Mouse (Mus musculus): Measurements from ENCODE around the gene Hdac8. TPM values are rescaled to one million over a fixed set of nuclear protein-coding genes. Genes with fewer than 3 reads are reported as not detected.

Hdac8 gene
- polyA plus RNA-seq, 1 experiment from 2014 or later = 4.5 TPM

DNA sequence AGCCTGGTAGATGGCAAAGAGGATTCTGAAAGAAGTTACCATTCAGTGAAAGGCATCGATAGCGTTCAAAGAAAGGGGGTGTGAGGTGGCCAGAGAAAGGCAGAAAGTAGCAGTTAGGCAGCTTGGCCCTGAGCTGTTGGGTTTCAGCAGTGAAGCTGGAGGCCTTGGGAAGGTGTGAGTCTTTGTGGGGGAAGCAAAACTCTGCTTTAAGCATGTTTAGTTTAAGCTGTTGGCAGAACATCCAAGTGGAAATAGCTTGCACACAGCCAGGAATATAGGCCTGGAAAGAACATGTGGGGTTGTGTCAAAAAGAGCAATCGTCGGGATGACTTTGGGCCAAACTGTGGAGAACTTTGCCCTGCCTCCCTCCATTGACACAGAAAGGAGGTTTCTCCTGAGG lies 245.4 kb downstream of the Hdac8 start:
- no peak overlapping the region for H3K9ac ChIP-seq (ENCODE audit: low read length)
- H3K36me3 ChIP-seq (ENCODE audit: control insufficient read depth, insufficient read depth, low read length) = no peaks in the 10 kb centered on the region
- no peaks in the 10 kb centered on the region for H3K4me1 ChIP-seq (ENCODE audit: control insufficient read depth, insufficient read depth, low read length)
- WGBS = 93% methylated on average over 4 of the region's 4 CpGs
- no peak for ATAC-seq (ENCODE audit: insufficient number of reproducible peaks, low FRiP score, low TSS enrichment, low read depth)
- H3K9me3 ChIP-seq (ENCODE audit: control insufficient read depth, low read length) = no peaks in the 10 kb centered on the region
- DNase-seq (ENCODE audit: low spot score) = no peak
- H3K27me3 ChIP-seq (ENCODE audit: control insufficient read depth, insufficient read depth, low read length) = peaks cover 2% of the 10 kb centered on the region; the same call in 1 of the 2 replicates
- no peak overlapping the region for H3K4me2 ChIP-seq (ENCODE audit: low read depth, severe bottlenecking)
- no peak overlapping the region for H3K27ac ChIP-seq (replicated peaks; ENCODE audit: low read depth, low read length)
- H3K4me3 ChIP-seq (ENCODE audit: low read depth, low read length) = no peak overlapping the region

GRCm38 (mm10) chrX:102253892-102254291 lies 251.3 kb downstream of the Hdac8 start:
- no peak overlapping the region for H3K9ac ChIP-seq (ENCODE audit: low read length)
- H3K27me3 ChIP-seq (ENCODE audit: control insufficient read depth, insufficient read depth, low read length) = peaks cover 35% of the 10 kb centered on the region
- ATAC-seq (ENCODE audit: insufficient number of reproducible peaks, low FRiP score, low TSS enrichment, low read depth) (no peak), DNase-seq (ENCODE audit: low spot score) (peak; percentile 27)
- no peak overlapping the region for H3K4me3 ChIP-seq (ENCODE audit: low read depth, low read length)
- no peak overlapping the region for H3K27ac ChIP-seq (replicated peaks; ENCODE audit: low read depth, low read length)
- H3K4me2 ChIP-seq (ENCODE audit: low read depth, severe bottlenecking) = peak overlapping the region; percentile 22
- 27% methylated on average over 7 of the region's 7 CpGs for WGBS
- H3K9me3 ChIP-seq (ENCODE audit: control insufficient read depth, low read length) = no peaks in the 10 kb centered on the region
- H3K36me3 ChIP-seq (ENCODE audit: control insufficient read depth, insufficient read depth, low read length) = no peaks in the 10 kb centered on the region
- H3K4me1 ChIP-seq (ENCODE audit: control insufficient read depth, insufficient read depth, low read length) = no peaks in the 10 kb centered on the region

GRCm38 (mm10) chrX:102251937-102252860 lies 253.0 kb downstream of the Hdac8 start, which contains the start of gene Cited1:
Gene Cited1 (minus strand): TSS chrX:102252181.
- H3K4me1 ChIP-seq (ENCODE audit: control insufficient read depth, insufficient read depth, low read length) = no peaks in the 10 kb centered on the region
- peak within 1 kb of the TSS; percentile 82 for H3K4me2 ChIP-seq (ENCODE audit: low read depth, severe bottlenecking)
- no peaks in the 10 kb centered on the region for H3K9me3 ChIP-seq (ENCODE audit: control insufficient read depth, low read length)
- WGBS = 15% methylated on average over 43 of the region's 44 CpGs
- peak within 1 kb of the TSS; percentile 45 for H3K4me3 ChIP-seq (ENCODE audit: low read depth, low read length)
- 0 out of 2 replicates have a peak within 1 kb of the TSS, but pooled peaks have one; percentile 8 for H3K27ac ChIP-seq (replicated peaks; ENCODE audit: low read depth, low read length)
- ATAC-seq (ENCODE audit: insufficient number of reproducible peaks, low FRiP score, low TSS enrichment, low read depth) (peak; percentile 90), DNase-seq (ENCODE audit: low spot score) (peak; percentile 79)
- peak within 1 kb of the TSS; percentile 58 for H3K9ac ChIP-seq (ENCODE audit: low read length)
- H3K36me3 ChIP-seq (ENCODE audit: control insufficient read depth, insufficient read depth, low read length) = no peaks in the 10 kb centered on the region
- peaks cover 40% of the 10 kb centered on the region for H3K27me3 ChIP-seq (ENCODE audit: control insufficient read depth, insufficient read depth, low read length)

GRCm38 (mm10) chrX:102251221-102251936 lies 253.8 kb downstream of the Hdac8 start:
- Histone ChIP-seq H3K9me3 (ENCODE audit: control insufficient read depth, low read length) (no peaks in the 10 kb centered on the region), H3K27ac (replicated peaks; ENCODE audit: low read depth, low read length) (0 out of 2 replicates have a peak overlapping the region, but pooled peaks have one; percentile 8), H3K4me3 (ENCODE audit: low read depth, low read length) (peak overlapping the region; percentile 45), H3K9ac (ENCODE audit: low read length) (peak overlapping the region; percentile 58), H3K27me3 (ENCODE audit: control insufficient read depth, insufficient read depth, low read length) (peaks cover 40% of the 10 kb centered on the region), H3K36me3 (ENCODE audit: control insufficient read depth, insufficient read depth, low read length) (no peaks in the 10 kb centered on the region), H3K4me1 (ENCODE audit: control insufficient read depth, insufficient read depth, low read length) (no peaks in the 10 kb centered on the region), H3K4me2 (ENCODE audit: low read depth, severe bottlenecking) (peak overlapping the region; percentile 82)
- ATAC-seq (ENCODE audit: insufficient number of reproducible peaks, low FRiP score, low TSS enrichment, low read depth) = 0 out of 2 replicates have a peak, but pooled peaks have one; percentile 18
- 14% methylated on average over 78 of the region's 80 CpGs for WGBS
- peak; percentile 51 for DNase-seq (ENCODE audit: low spot score)

- Histone ChIP-seq H3K9ac (ENCODE audit: low read length) (peak overlapping the region; percentile 58; the same call in 1 of the 2 replicates), H3K27ac (replicated peaks; ENCODE audit: low read depth, low read length) (no peak overlapping the region), H3K9me3 (ENCODE audit: control insufficient read depth, low read length) (no peaks in the 10 kb centered on the region), H3K4me2 (ENCODE audit: low read depth, severe bottlenecking) (peak overlapping the region; percentile 82), H3K4me1 (ENCODE audit: control insufficient read depth, insufficient read depth, low read length) (no peaks in the 10 kb centered on the region), H3K36me3 (ENCODE audit: control insufficient read depth, insufficient read depth, low read length) (no peaks in the 10 kb centered on the region), H3K4me3 (ENCODE audit: low read depth, low read length) (peak overlapping the region; percentile 45), H3K27me3 (ENCODE audit: control insufficient read depth, insufficient read depth, low read length) (peaks cover 40% of the 10 kb centered on the region)
- ATAC-seq (ENCODE audit: insufficient number of reproducible peaks, low FRiP score, low TSS enrichment, low read depth) (no peak), DNase-seq (ENCODE audit: low spot score) (peak; percentile 57)
- 14% methylated on average over 22 of the region's 24 CpGs for WGBS
Observed at GRCm38 (mm10) chrX:102250891-102251170, 254.3 kb downstream of the Hdac8 start.

DNA sequence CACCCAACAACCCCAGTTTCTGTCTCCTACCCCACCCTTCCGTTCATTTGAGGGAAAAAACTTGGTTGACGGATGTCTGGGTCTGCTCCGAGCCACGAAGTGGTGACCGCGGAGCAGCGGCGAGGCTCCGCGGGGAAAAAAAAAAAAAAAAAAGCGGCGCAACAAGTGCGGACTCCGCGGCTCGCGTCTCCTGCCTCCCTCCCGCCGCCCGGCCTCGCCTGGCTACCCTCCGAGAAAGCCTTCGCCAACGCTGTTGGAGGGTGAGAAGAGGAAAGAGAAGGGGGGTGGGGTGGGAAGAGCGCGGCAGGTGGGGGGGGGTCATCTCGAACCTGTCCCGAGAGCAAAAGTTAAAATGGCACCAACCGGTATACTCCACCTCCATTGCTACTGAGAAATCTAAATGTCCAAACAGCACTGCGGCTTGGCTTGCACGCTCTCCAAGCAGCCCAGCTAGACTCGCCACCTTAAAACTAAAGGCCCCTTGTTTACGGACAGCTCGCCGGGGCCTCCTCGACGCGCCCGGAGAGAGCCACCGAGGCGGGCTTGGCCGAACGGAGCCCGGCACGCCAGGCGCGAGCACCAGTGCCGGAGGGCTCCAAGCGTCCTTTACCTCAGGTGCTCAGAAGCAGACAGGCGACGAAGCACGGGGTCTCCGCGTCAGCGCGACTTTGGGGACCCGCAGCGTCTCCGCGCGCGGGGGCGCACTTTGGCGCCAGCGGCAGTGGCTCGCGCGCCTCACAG lies 254.8 kb downstream of the Hdac8 start:
- Histone ChIP-seq H3K4me3 (ENCODE audit: low read depth, low read length) (peak overlapping the region; percentile 45), H3K4me1 (ENCODE audit: control insufficient read depth, insufficient read depth, low read length) (no peaks in the 10 kb centered on the region), H3K27ac (replicated peaks; ENCODE audit: low read depth, low read length) (no peak overlapping the region), H3K27me3 (ENCODE audit: control insufficient read depth, insufficient read depth, low read length) (peaks cover 40% of the 10 kb centered on the region), H3K4me2 (ENCODE audit: low read depth, severe bottlenecking) (peak overlapping the region; percentile 82), H3K9ac (ENCODE audit: low read length) (peak overlapping the region; percentile 13; the same call in 1 of the 2 replicates), H3K36me3 (ENCODE audit: control insufficient read depth, insufficient read depth, low read length) (no peaks in the 10 kb centered on the region), H3K9me3 (ENCODE audit: control insufficient read depth, low read length) (no peaks in the 10 kb centered on the region)
- WGBS = 12% methylated on average over 62 of the region's 68 CpGs
- ATAC-seq (ENCODE audit: insufficient number of reproducible peaks, low FRiP score, low TSS enrichment, low read depth) (no peak), DNase-seq (ENCODE audit: low spot score) (peak; percentile 51)

- WGBS = 59% methylated on average over 2 of the region's 2 CpGs
- no peaks in the 10 kb centered on the region for H3K9me3 ChIP-seq (ENCODE audit: control insufficient read depth, low read length)
- DNase-seq (ENCODE audit: low spot score) (no peak), ATAC-seq (ENCODE audit: insufficient number of reproducible peaks, low FRiP score, low TSS enrichment, low read depth) (no peak)
- H3K4me2 ChIP-seq (ENCODE audit: low read depth, severe bottlenecking) = no peak overlapping the region
- no peak overlapping the region for H3K27ac ChIP-seq (replicated peaks; ENCODE audit: low read depth, low read length)
- H3K4me3 ChIP-seq (ENCODE audit: low read depth, low read length) = no peak overlapping the region
- no peaks in the 10 kb centered on the region for H3K4me1 ChIP-seq (ENCODE audit: control insufficient read depth, insufficient read depth, low read length)
- H3K9ac ChIP-seq (ENCODE audit: low read length) = no peak overlapping the region
- no peaks in the 10 kb centered on the region for H3K36me3 ChIP-seq (ENCODE audit: control insufficient read depth, insufficient read depth, low read length)
- H3K27me3 ChIP-seq (ENCODE audit: control insufficient read depth, insufficient read depth, low read length) = peaks cover 10% of the 10 kb centered on the region
Observed at GRCm38 (mm10) chrX:102244334-102244733, 260.8 kb downstream of the Hdac8 start.
